Mouse (Mus musculus): Measurements from ENCODE around the gene Smndc1. TPM values are rescaled to one million over a fixed set of nuclear protein-coding genes. Genes with fewer than 3 reads are reported as not detected.
"Not testable (repeated sequence)": the region's sequence is repeated elsewhere in the genome, so short reads cannot be mapped to it uniquely, and the experiment has no call there.

Gene Smndc1
- polyA plus RNA-seq, 1 experiment from 2014 or later = 38.4 TPM

DNA sequence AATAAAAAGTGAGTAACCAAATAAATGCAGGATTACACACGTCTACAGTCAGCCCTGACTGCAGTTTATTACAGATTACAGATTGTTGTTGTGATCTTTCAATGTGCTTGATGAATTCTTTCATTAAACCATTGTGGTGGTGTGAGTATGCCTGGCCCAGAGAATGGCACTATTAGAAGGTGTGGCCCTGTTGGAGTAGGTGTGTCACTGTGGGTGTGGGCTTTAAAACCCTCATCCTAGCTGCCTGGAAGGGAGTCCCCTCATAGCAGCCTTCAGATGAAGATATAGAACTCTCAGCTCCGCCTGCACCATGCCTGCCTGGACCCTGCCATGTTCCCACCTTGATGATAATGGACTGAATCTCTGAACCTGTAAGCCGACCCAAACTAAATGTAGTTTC, 4.6 kb upstream of the Smndc1 start:
- not testable (repeated sequence) for H3K27ac ChIP-seq (ENCODE audit: low read depth, low read length); H3K4me2 ChIP-seq; ATAC-seq (replicated peaks; ENCODE audit: insufficient number of reproducible peaks, low FRiP score, low TSS enrichment); H3K27me3 ChIP-seq (ENCODE audit: control insufficient read depth, insufficient read depth, low read length); H3K36me3 ChIP-seq (ENCODE audit: control insufficient read depth, insufficient read depth, low read length); H3K9me3 ChIP-seq (replicated peaks; ENCODE audit: control insufficient read depth, low read length); H3K4me1 ChIP-seq (ENCODE audit: control insufficient read depth, insufficient read depth, low read length); H3K4me3 ChIP-seq (ENCODE audit: low read depth, low read length); H3K9ac ChIP-seq (ENCODE audit: low read depth, low read length)
- WGBS (ENCODE audit: insufficient replicate concordance) = 77% methylated on average over 3 of the region's 3 CpGs

DNA sequence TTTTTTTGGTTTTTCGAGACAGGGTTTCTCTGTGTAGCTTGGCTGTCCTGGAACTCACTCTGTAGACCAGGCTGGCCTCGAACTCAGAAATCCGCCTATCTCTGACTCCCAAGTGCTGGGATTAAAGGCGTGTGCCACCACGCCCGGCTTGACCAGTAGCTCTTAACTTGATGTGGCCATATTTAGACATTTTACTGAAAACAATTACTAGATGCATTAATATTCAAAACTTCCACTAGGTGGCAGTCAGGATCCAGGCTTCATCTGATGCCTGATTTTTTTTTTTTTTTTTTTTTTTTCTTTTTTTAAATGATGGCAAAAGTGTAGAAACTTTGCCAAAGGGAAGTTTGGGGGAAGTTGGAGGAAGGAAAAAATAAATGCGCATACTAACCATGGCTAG, 4.2 kb upstream of the Smndc1 start:
- H3K9ac ChIP-seq (ENCODE audit: low read depth, low read length) = peak overlapping the region; percentile 34; the same call in 1 of the 2 replicates
- 17% methylated on average over 7 of the region's 7 CpGs for WGBS (ENCODE audit: insufficient replicate concordance)
- peaks cover 4% of the 10 kb centered on the region for H3K4me1 ChIP-seq (ENCODE audit: control insufficient read depth, insufficient read depth, low read length)

GRCm38 (mm10) chr19:53393646-53394045, 3.3 kb upstream of the Smndc1 start:
- no peak overlapping the region for H3K27ac ChIP-seq (ENCODE audit: low read depth, low read length)
- no peak for ATAC-seq (replicated peaks; ENCODE audit: insufficient number of reproducible peaks, low FRiP score, low TSS enrichment)
- no peaks in the 10 kb centered on the region for H3K27me3 ChIP-seq (ENCODE audit: control insufficient read depth, insufficient read depth, low read length)
- no peaks in the 10 kb centered on the region for H3K9me3 ChIP-seq (replicated peaks; ENCODE audit: control insufficient read depth, low read length)
- H3K9ac ChIP-seq (ENCODE audit: low read depth, low read length) = no peak overlapping the region
- H3K4me1 ChIP-seq (ENCODE audit: control insufficient read depth, insufficient read depth, low read length) = peaks cover 4% of the 10 kb centered on the region
- no peaks in the 10 kb centered on the region for H3K36me3 ChIP-seq (ENCODE audit: control insufficient read depth, insufficient read depth, low read length)
- H3K4me2 ChIP-seq = no peak overlapping the region
- H3K4me3 ChIP-seq (ENCODE audit: low read depth, low read length) = no peak overlapping the region

More for the DNA sequence above, 4.2 kb upstream of the Smndc1 start:
- no peaks in the 10 kb centered on the region for H3K27me3 ChIP-seq (ENCODE audit: control insufficient read depth, insufficient read depth, low read length)
- H3K9me3 ChIP-seq (replicated peaks; ENCODE audit: control insufficient read depth, low read length) = no peaks in the 10 kb centered on the region
- no peak overlapping the region for H3K27ac ChIP-seq (ENCODE audit: low read depth, low read length)
- H3K36me3 ChIP-seq (ENCODE audit: control insufficient read depth, insufficient read depth, low read length) = no peaks in the 10 kb centered on the region
- no peak overlapping the region for H3K4me3 ChIP-seq (ENCODE audit: low read depth, low read length)
- ATAC-seq (replicated peaks; ENCODE audit: insufficient number of reproducible peaks, low FRiP score, low TSS enrichment) = no peak
- no peak overlapping the region for H3K4me2 ChIP-seq

DNA sequence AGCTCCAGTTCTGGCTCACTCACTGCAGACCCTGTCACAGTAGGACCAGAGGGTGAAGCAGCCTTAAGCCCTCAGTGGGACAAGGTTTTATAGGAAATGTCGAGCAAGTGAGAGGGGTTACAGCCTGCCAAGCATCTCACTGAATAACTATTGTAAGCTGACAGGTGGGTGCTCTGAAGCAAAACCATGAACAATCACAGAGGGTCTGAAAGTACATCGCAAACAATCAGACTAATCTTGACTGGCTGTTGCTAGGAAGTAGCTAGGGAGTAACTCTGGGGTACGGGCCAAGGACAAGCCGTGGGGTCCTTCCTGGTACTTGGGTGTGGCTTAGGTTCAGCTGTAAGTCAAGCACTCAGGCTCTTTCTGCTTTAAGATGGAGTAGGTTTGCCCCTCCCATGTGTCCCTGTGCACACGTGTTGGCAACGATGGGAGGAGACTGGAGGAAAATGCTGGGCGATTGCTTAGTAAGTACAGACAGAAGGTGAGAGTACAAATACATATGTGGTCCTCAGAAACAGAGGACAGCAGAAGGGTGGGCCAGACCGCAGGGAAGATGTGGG, 2.5 kb upstream of the Smndc1 start:
- WGBS (ENCODE audit: insufficient replicate concordance) = 75% methylated on average over 8 of the region's 8 CpGs
- no peak for ATAC-seq (replicated peaks; ENCODE audit: insufficient number of reproducible peaks, low FRiP score, low TSS enrichment)
- Histone ChIP-seq H3K4me1 (ENCODE audit: control insufficient read depth, insufficient read depth, low read length) (peaks cover 4% of the 10 kb centered on the region), H3K4me3 (ENCODE audit: low read depth, low read length) (no peak overlapping the region), H3K36me3 (ENCODE audit: control insufficient read depth, insufficient read depth, low read length) (no peaks in the 10 kb centered on the region), H3K9ac (ENCODE audit: low read depth, low read length) (no peak overlapping the region), H3K27ac (ENCODE audit: low read depth, low read length) (no peak overlapping the region), H3K4me2 (no peak overlapping the region), H3K27me3 (ENCODE audit: control insufficient read depth, insufficient read depth, low read length) (no peaks in the 10 kb centered on the region), H3K9me3 (replicated peaks; ENCODE audit: control insufficient read depth, low read length) (no peaks in the 10 kb centered on the region)

DNA sequence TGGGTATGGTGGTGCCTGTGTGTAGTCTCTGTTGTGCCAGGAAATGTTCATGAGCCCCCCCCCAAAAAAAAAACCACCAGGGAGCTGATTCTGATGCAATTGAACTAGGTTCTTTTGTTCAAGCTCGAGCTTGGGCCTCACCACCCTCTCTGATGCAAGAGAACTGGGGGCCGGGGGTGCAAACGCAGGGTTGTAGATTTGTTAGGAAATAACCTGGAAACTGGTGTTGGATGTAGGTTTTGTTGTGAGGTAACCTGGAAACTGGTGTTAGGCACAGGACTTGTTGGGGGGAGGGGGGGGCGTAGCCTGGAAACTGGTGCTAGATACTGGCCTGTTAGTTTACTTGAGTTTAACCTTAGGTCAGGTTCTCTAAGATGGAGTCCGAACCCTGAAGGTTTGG, 1.4 kb upstream of the Smndc1 start:
- Histone ChIP-seq H3K27ac (ENCODE audit: low read depth, low read length) (no peak overlapping the region), H3K4me1 (ENCODE audit: control insufficient read depth, insufficient read depth, low read length) (peaks cover 4% of the 10 kb centered on the region), H3K36me3 (ENCODE audit: control insufficient read depth, insufficient read depth, low read length) (no peaks in the 10 kb centered on the region; the same call in 1 of the 2 replicates), H3K4me3 (ENCODE audit: low read depth, low read length) (peak overlapping the region; percentile 85), H3K4me2 (peak overlapping the region; percentile 81), H3K27me3 (ENCODE audit: control insufficient read depth, insufficient read depth, low read length) (no peaks in the 10 kb centered on the region), H3K9me3 (replicated peaks; ENCODE audit: control insufficient read depth, low read length) (no peaks in the 10 kb centered on the region), H3K9ac (ENCODE audit: low read depth, low read length) (peak overlapping the region; percentile 99; the same call in 1 of the 2 replicates)
- WGBS (ENCODE audit: insufficient replicate concordance) = 90% methylated on average over 5 of the region's 5 CpGs
- no peak for ATAC-seq (replicated peaks; ENCODE audit: insufficient number of reproducible peaks, low FRiP score, low TSS enrichment)

DNA sequence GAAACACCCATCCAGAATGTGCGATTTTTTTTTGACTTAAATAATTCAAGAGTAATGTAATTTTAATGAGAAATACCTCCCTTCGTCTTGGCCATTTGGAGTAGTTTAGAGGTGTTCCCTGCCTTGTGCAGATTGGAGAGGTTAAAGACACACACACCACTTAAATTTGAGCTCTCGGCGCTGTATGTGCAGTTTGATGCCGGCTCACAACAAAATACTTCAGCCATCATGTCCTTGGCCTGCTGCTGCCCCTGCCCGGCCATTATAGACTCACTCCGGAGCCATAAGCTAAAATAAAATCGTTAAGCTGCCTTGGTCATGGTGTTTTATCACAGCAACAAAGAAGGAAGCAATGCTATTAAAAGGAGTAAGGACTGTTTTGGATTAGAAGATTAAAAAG, 1.0 kb upstream of the Smndc1 start:
- WGBS (ENCODE audit: insufficient replicate concordance) = 41% methylated on average over 8 of the region's 8 CpGs
- Histone ChIP-seq H3K36me3 (ENCODE audit: control insufficient read depth, insufficient read depth, low read length) (no peaks in the 10 kb centered on the region; the same call in 1 of the 2 replicates), H3K27me3 (ENCODE audit: control insufficient read depth, insufficient read depth, low read length) (no peaks in the 10 kb centered on the region), H3K9me3 (replicated peaks; ENCODE audit: control insufficient read depth, low read length) (no peaks in the 10 kb centered on the region), H3K4me3 (ENCODE audit: low read depth, low read length) (peak overlapping the region; percentile 85), H3K9ac (ENCODE audit: low read depth, low read length) (peak overlapping the region; percentile 99), H3K27ac (ENCODE audit: low read depth, low read length) (no peak overlapping the region), H3K4me2 (peak overlapping the region; percentile 81), H3K4me1 (ENCODE audit: control insufficient read depth, insufficient read depth, low read length) (peaks cover 4% of the 10 kb centered on the region)
- no peak for ATAC-seq (replicated peaks; ENCODE audit: insufficient number of reproducible peaks, low FRiP score, low TSS enrichment)

GRCm38 (mm10) chr19:53389851-53390431, 437 bp downstream of the Smndc1 start:
- WGBS (ENCODE audit: insufficient replicate concordance) = under 1% methylated on average over 59 of the region's 59 CpGs
- Histone ChIP-seq H3K27me3 (ENCODE audit: control insufficient read depth, insufficient read depth, low read length) (no peaks in the 10 kb centered on the region), H3K4me1 (ENCODE audit: control insufficient read depth, insufficient read depth, low read length) (peaks cover 4% of the 10 kb centered on the region), H3K4me3 (ENCODE audit: low read depth, low read length) (peak overlapping the region; percentile 85), H3K9me3 (replicated peaks; ENCODE audit: control insufficient read depth, low read length) (no peaks in the 10 kb centered on the region), H3K4me2 (peak overlapping the region; percentile 71), H3K36me3 (ENCODE audit: control insufficient read depth, insufficient read depth, low read length) (no peaks in the 10 kb centered on the region; the same call in 1 of the 2 replicates), H3K27ac (ENCODE audit: low read depth, low read length) (peak overlapping the region; percentile 98), H3K9ac (ENCODE audit: low read depth, low read length) (peak overlapping the region; percentile 99)
- ATAC-seq (replicated peaks; ENCODE audit: insufficient number of reproducible peaks, low FRiP score, low TSS enrichment) = peak; percentile 89

- 23% methylated on average over 6 of the region's 6 CpGs for WGBS (ENCODE audit: insufficient replicate concordance)
- peak overlapping the region; percentile 99 for H3K9ac ChIP-seq (ENCODE audit: low read depth, low read length)
- ATAC-seq (replicated peaks; ENCODE audit: insufficient number of reproducible peaks, low FRiP score, low TSS enrichment) = no peak
- H3K27ac ChIP-seq (ENCODE audit: low read depth, low read length) = peak overlapping the region; percentile 98
- no peaks in the 10 kb centered on the region; the same call in 1 of the 2 replicates for H3K36me3 ChIP-seq (ENCODE audit: control insufficient read depth, insufficient read depth, low read length)
- H3K4me2 ChIP-seq = peak overlapping the region; percentile 71
- H3K4me3 ChIP-seq (ENCODE audit: low read depth, low read length) = peak overlapping the region; percentile 85
- H3K9me3 ChIP-seq (replicated peaks; ENCODE audit: control insufficient read depth, low read length) = no peaks in the 10 kb centered on the region
- no peaks in the 10 kb centered on the region for H3K27me3 ChIP-seq (ENCODE audit: control insufficient read depth, insufficient read depth, low read length)
- peaks cover 4% of the 10 kb centered on the region for H3K4me1 ChIP-seq (ENCODE audit: control insufficient read depth, insufficient read depth, low read length)
These were observed 961 bp downstream of the Smndc1 start for GRCm38 (mm10) chr19:53389417-53389816.

- H3K27me3 ChIP-seq (ENCODE audit: control insufficient read depth, insufficient read depth, low read length) = no peaks in the 10 kb centered on the region
- no peak overlapping the region for H3K27ac ChIP-seq (ENCODE audit: low read depth, low read length)
- peaks cover 19% of the 10 kb centered on the region for H3K36me3 ChIP-seq (ENCODE audit: control insufficient read depth, insufficient read depth, low read length)
- no peak for ATAC-seq (replicated peaks; ENCODE audit: insufficient number of reproducible peaks, low FRiP score, low TSS enrichment)
- H3K4me2 ChIP-seq = no peak overlapping the region
- no peak overlapping the region for H3K9ac ChIP-seq (ENCODE audit: low read depth, low read length)
- no peaks in the 10 kb centered on the region for H3K9me3 ChIP-seq (replicated peaks; ENCODE audit: control insufficient read depth, low read length)
- WGBS (ENCODE audit: insufficient replicate concordance) = 72% methylated on average over 15 of the region's 15 CpGs
- H3K4me1 ChIP-seq (ENCODE audit: control insufficient read depth, insufficient read depth, low read length) = no peaks in the 10 kb centered on the region
- H3K4me3 ChIP-seq (ENCODE audit: low read depth, low read length) = no peak overlapping the region
These were observed 7.0 kb downstream of the Smndc1 start for GRCm38 (mm10) chr19:53383336-53383735.
